ENCODE assay signal across 14 mouse cellular contexts in genomic region chr9:124138055-124138775, GRCm38 (mm10). TPM values are rescaled to one million over a fixed set of nuclear protein-coding genes. Genes with fewer than 3 reads are reported as not detected.
DNase-seq lines count a peak whose midpoint lies in the region; ATAC-seq and TF ChIP-seq lines count a peak whose summit lies in the region.
"Had no signal": no experiment of that assay in that cellular context is flagged by ENCODE, and none has a peak within 500 bp of the region (broad histone marks: within the 10 kb centered on the region; RNA-seq: fewer than 3 reads in every experiment).

No protein-coding gene starts in this region.

- H3K9me3 ChIP-seq in lung, postnatal 0 days (ENCODE audit: low read length) = no peaks in the 10 kb centered on the region
- H3K9me3 ChIP-seq in liver, embryonic 13.5 days (replicated peaks) = no peaks in the 10 kb centered on the region
- H3K9me3 ChIP-seq in stomach, embryonic 15.5 days = no peaks in the 10 kb centered on the region
- H3K9me3 ChIP-seq: hindbrain, embryonic 10.5 days had no signal

- H3K27me3 ChIP-seq in lung, postnatal 0 days (replicated peaks; ENCODE audit: insufficient read depth, low read length) = no peaks in the 10 kb centered on the region
- H3K27me3 ChIP-seq in liver, embryonic 13.5 days = no peaks in the 10 kb centered on the region
- H3K27me3 ChIP-seq in stomach, embryonic 15.5 days (replicated peaks) = no peaks in the 10 kb centered on the region
- H3K27me3 ChIP-seq: CH12.LX had no signal

- TF ChIP-seq CTCF in lung, postnatal 0 days (IDR thresholded peaks at IDR 0.05) = no peak

- no peak overlapping the region for H3K9ac ChIP-seq in lung, postnatal 0 days (replicated peaks; ENCODE audit: low read depth)
- H3K9ac ChIP-seq in liver, embryonic 13.5 days = peak overlapping the region; percentile 54
- H3K9ac ChIP-seq in stomach, embryonic 15.5 days = no peak overlapping the region

- no peaks in the 10 kb centered on the region for H3K36me3 ChIP-seq in lung, postnatal 0 days (ENCODE audit: insufficient read depth, low read length)
- no peaks in the 10 kb centered on the region for H3K36me3 ChIP-seq in liver, embryonic 13.5 days
- no peaks in the 10 kb centered on the region for H3K36me3 ChIP-seq in stomach, embryonic 15.5 days
- H3K36me3 ChIP-seq: hindbrain, embryonic 10.5 days had no signal

- ATAC-seq in lung, postnatal 0 days = peak; percentile 80
- peak; percentile 99 for ATAC-seq in erythroblast, adult 5-6 weeks (replicated peaks; ENCODE audit: low FRiP score, poor library complexity, severe bottlenecking)
- ATAC-seq in liver, embryonic 13.5 days (ENCODE audit: low read depth) = peak; percentile 100
- ATAC-seq in stomach, embryonic 15.5 days (ENCODE audit: insufficient read depth, low FRiP score, low read depth) = peak; percentile 91
- ATAC-seq in inflammation-experienced regulatory T-cells, adult 6 months = no peak

- peak; percentile 80 for TF ChIP-seq EP300 in lung, postnatal 0 days (IDR thresholded peaks at IDR 0.05)

- H3K4me2 ChIP-seq in lung, postnatal 0 days (replicated peaks; ENCODE audit: low read depth, low read length) = no peak overlapping the region
- H3K4me2 ChIP-seq in liver, embryonic 13.5 days = peak overlapping the region; percentile 54
- no peak overlapping the region for H3K4me2 ChIP-seq in stomach, embryonic 15.5 days

- WGBS in lung, postnatal 0 days = 12% methylated on average over 4 of the region's 4 CpGs
- WGBS in liver, embryonic 13.5 days (ENCODE audit: insufficient replicate concordance) = 3% methylated on average over 4 of the region's 4 CpGs
- 30% methylated on average over 4 of the region's 4 CpGs for WGBS in stomach, embryonic 15.5 days

- peak; percentile 64 for DNase-seq in lung, postnatal 0 days (ENCODE audit: low spot score)
- no peak for DNase-seq in lung, adult 18-20 months
- DNase-seq in liver, embryonic 13.5 days = peak; percentile 66
- no peak for DNase-seq in adrenal gland, postnatal 14 days
- DNase-seq in cerebellum, postnatal 14 days = no peak
- DNase-seq: cerebellum, postnatal 36 days; heart, adult 2 months; thymus, adult 2 months had no signal

- H3K4me3 ChIP-seq in lung, postnatal 0 days (ENCODE audit: low read depth, low read length) = no peak overlapping the region
- no peak overlapping the region for H3K4me3 ChIP-seq in liver, embryonic 13.5 days (replicated peaks)
- H3K4me3 ChIP-seq in stomach, embryonic 15.5 days (replicated peaks) = no peak overlapping the region
- H3K4me3 ChIP-seq: heart, adult 2 months; hindbrain, embryonic 10.5 days had no signal

- no peaks in the 10 kb centered on the region for H3K4me1 ChIP-seq in lung, postnatal 0 days (ENCODE audit: insufficient read depth, low read depth, low read length)
- H3K4me1 ChIP-seq in liver, embryonic 13.5 days (replicated peaks) = peaks cover 31% of the 10 kb centered on the region
- no peaks in the 10 kb centered on the region for H3K4me1 ChIP-seq in stomach, embryonic 15.5 days
- H3K4me1 ChIP-seq: hindbrain, embryonic 10.5 days had no signal

- no peak overlapping the region for H3K27ac ChIP-seq in lung, postnatal 0 days (ENCODE audit: low read length)
- peak overlapping the region; percentile 88 for H3K27ac ChIP-seq in liver, embryonic 13.5 days
- no peak overlapping the region for H3K27ac ChIP-seq in stomach, embryonic 15.5 days
- H3K27ac ChIP-seq: heart, adult 2 months; hindbrain, embryonic 10.5 days; macrophage had no signal

RNA-seq across cellular contexts. Expression of gene Ccr5, which starts 16.9 kb away (rescaled TPM):
- 0.92 and 1.3 TPM in 2 replicates for polyA plus RNA-seq in lung, postnatal 0 days (2015; fragmentation: Nextera tagmentation; extraction: Ambion mirVana)
- total RNA-seq in erythroblast, adult 5-6 weeks (2015; ENCODE audit: low replicate concordance) = 0.42 TPM in 1 of 2 replicates, not detected in the other
- 0.26 and 0.42 TPM in 2 replicates for total RNA-seq in erythroblast, adult 5-6 weeks (2017; ENCODE audit: low replicate concordance)
- 1.4 and 1.6 TPM in 2 replicates for polyA plus RNA-seq in liver, embryonic 13.5 days (2015; fragmentation: Nextera tagmentation; extraction: Ambion mirVana)
- polyA plus RNA-seq in stomach, embryonic 15.5 days (2015; fragmentation: Nextera tagmentation; extraction: Ambion mirVana) = 1.9 and 2.6 TPM in 2 replicates
- polyA plus RNA-seq in inflammation-experienced regulatory T-cells, adult 6 months (2017; shearing (Covaris generic)) = 100 to 1,000 TPM in 1 of 3 experiments, 1 to 10 TPM in 2; 2.6 to 101 (median 7.8) TPM
- total RNA-seq in adrenal gland, postnatal 14 days (2021) = 1.4 and 2.1 TPM in 2 replicates

RNA-seq across cellular contexts. Expression of gene Ccr2, which starts 36.5 kb away (rescaled TPM):
- polyA plus RNA-seq in lung, postnatal 0 days (2015; fragmentation: Nextera tagmentation; extraction: Ambion mirVana) = 6.7 and 7.8 TPM in 2 replicates
- 71.1 and 79.2 TPM in 2 replicates for total RNA-seq in erythroblast, adult 5-6 weeks (2015; ENCODE audit: low replicate concordance)
- 65.7 and 81.8 TPM in 2 replicates for total RNA-seq in erythroblast, adult 5-6 weeks (2017; ENCODE audit: low replicate concordance)
- 3.9 and 4.5 TPM in 2 replicates for polyA plus RNA-seq in liver, embryonic 13.5 days (2015; fragmentation: Nextera tagmentation; extraction: Ambion mirVana)
- 6.8 and 7.4 TPM in 2 replicates for polyA plus RNA-seq in stomach, embryonic 15.5 days (2015; fragmentation: Nextera tagmentation; extraction: Ambion mirVana)
- 100 to 1,000 TPM in 1 of 3 experiments, 10 to 100 TPM in 2; 22.0 to 215 (median 46.1) TPM for polyA plus RNA-seq in inflammation-experienced regulatory T-cells, adult 6 months (2017; shearing (Covaris generic))
- 1.9 and 3.3 TPM in 2 replicates for total RNA-seq in adrenal gland, postnatal 14 days (2021)
- total RNA-seq: CH12.LX had no signal

Comparison
In these comparisons a context has a peak if more than half of its experiments do, and no peak if none do; other contexts are left out.
1. DNase-seq: peak in lung, postnatal 0 days (single experiment) and liver, embryonic 13.5 days (single experiment); none in lung, adult 18-20 months (0 of 2), adrenal gland, postnatal 14 days (single experiment) and cerebellum, postnatal 14 days (0 of 2).